Mouse (Mus musculus) myocyte (in vitro differentiated cells): ENCODE measurements at regions not wholly inside any gene's neighbourhood (a gene's known extent, or its start where the extent isn't known, plus 50 kb on each side); places are given as distances from the start of the nearest gene placed in this dataset.

Source experiments
- H3K27me3 ChIP-seq: one replicate; pipeline ENCODE4 v1.6.1; 2011; ENCODE audit not compliant: control insufficient read depth, insufficient read depth, insufficient read length
- H3K36me3 ChIP-seq: one replicate; pipeline ENCODE4 v1.6.1; 2011; ENCODE audit not compliant: control insufficient read depth, insufficient read depth
- H3K4me2 ChIP-seq: one replicate; pipeline ENCODE4 v1.6.1; 2011; ENCODE audit warnings: low read depth, control low read depth
- H3K4me3 ChIP-seq: one replicate; pipeline ENCODE4 v1.5.1; 2011; ENCODE audit warnings: mild to moderate bottlenecking, control low read depth, moderate library complexity
- H3K79me2 ChIP-seq: one replicate; pipeline ENCODE4 v1.6.1; 2011; ENCODE audit not compliant: control insufficient read depth, insufficient read depth
- H3ac ChIP-seq: one replicate; pipeline ENCODE4 v1.6.1; 2011; ENCODE audit not compliant: control insufficient read depth, insufficient read length
- CEBPB ChIP-seq: IDR thresholded peaks from 2 replicates; pipeline ENCODE4 v1.6.1; 2011; ENCODE audit warnings: mild to moderate bottlenecking, moderate library complexity; ENCODE audit not compliant: poor library complexity, insufficient read depth, severe bottlenecking
- E2F4 ChIP-seq: IDR thresholded peaks from one replicate; pipeline ENCODE4 v1.6.1; 2011; ENCODE audit warnings: mild to moderate bottlenecking, control low read depth, moderate library complexity; ENCODE audit not compliant: insufficient read depth
- MAX ChIP-seq: IDR thresholded peaks from one replicate; pipeline ENCODE4 v1.6.1; 2011; ENCODE audit warnings: low read depth, mild to moderate bottlenecking, control low read depth
- MYOD1 ChIP-seq, 3 experiments: IDR thresholded peaks; one replicate each; pipeline ENCODE4 v1.6.1; 2011; ENCODE audit warnings: control low read depth in 2 of 3, low read depth in 2 of 3, mild to moderate bottlenecking in 2 of 3, moderate library complexity in 1 of 3; ENCODE audit not compliant: insufficient read length in 2 of 3, control insufficient read depth in 1 of 3
- MYOG ChIP-seq, 3 experiments: IDR thresholded peaks; one replicate each; pipeline ENCODE4 v1.6.1; 2011; ENCODE audit warnings: control low read depth in 2 of 3, low read depth in 2 of 3, mild to moderate bottlenecking in 2 of 3; ENCODE audit not compliant: insufficient read length in 2 of 3, control insufficient read depth in 1 of 3, insufficient read depth in 1 of 3
- POLR2A ChIP-seq: IDR thresholded peaks from one replicate; pipeline ENCODE4 v1.6.1; 2011; ENCODE audit warnings: low read depth, mild to moderate bottlenecking, control low read depth, moderate library complexity; ENCODE audit not compliant: insufficient read length
- POLR2AphosphoS2 ChIP-seq: IDR thresholded peaks from one replicate; pipeline ENCODE4 v1.6.1; 2011; ENCODE audit warnings: low read depth, control low read depth; ENCODE audit not compliant: insufficient read length
- REST ChIP-seq: IDR thresholded peaks from one replicate; pipeline ENCODE4 v1.6.1; 2011; ENCODE audit warnings: mild to moderate bottlenecking, control low read depth, moderate library complexity; ENCODE audit not compliant: insufficient read depth, insufficient read length
- SRF ChIP-seq: IDR thresholded peaks from one replicate; pipeline ENCODE4 v1.6.1; 2011; ENCODE audit warnings: low read depth; ENCODE audit not compliant: control insufficient read depth, insufficient read length
- TCF12 ChIP-seq: IDR thresholded peaks from one replicate; pipeline ENCODE4 v1.6.1; 2011; ENCODE audit warnings: mild to moderate bottlenecking, control low read depth; ENCODE audit not compliant: poor library complexity, insufficient read depth, severe bottlenecking
- TCF3 ChIP-seq: IDR thresholded peaks from one replicate; pipeline ENCODE4 v1.6.1; 2011; ENCODE audit warnings: low read depth, control low read depth; ENCODE audit not compliant: insufficient read length
- USF1 ChIP-seq: IDR thresholded peaks from one replicate; pipeline ENCODE4 v1.6.1; 2011; ENCODE audit warnings: low read depth, mild to moderate bottlenecking, control low read depth, moderate library complexity

DNA sequence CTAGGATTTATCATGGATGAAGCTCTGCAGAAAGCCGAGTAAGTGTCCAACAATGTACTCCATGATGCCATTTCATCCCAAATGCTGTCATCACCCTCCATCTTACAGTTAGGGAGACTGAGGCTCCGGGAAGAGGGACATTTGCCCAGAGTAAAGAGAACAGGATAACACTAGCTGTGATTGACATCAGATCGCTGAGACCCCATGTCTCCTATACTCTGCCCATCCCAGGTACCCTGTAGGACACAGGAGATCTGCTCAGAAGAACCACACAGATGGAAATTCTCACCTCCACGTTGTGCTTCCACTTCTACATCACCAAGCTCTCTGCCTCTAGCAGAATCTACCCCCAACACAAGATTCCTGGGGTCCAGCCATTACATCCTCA lies 191.1 kb upstream of the Mvb12b start:
- no peak overlapping the region for H3K4me2 ChIP-seq
- TF ChIP-seq TCF3 (no peak), USF1 (no peak), MAX (no peak), MYOD1 (IDR thresholded peaks at IDR 0.05; ENCODE audit: control insufficient read depth in 1 of 3, insufficient read length in 2 of 3, low read depth in 2 of 3) (no peak), CEBPB (no peak), REST (no peak), MYOG (IDR thresholded peaks at IDR 0.05; ENCODE audit: control insufficient read depth in 1 of 3, insufficient read depth in 1 of 3, insufficient read length in 2 of 3, low read depth in 2 of 3) (no peak)
- H3K27me3 ChIP-seq = peaks cover 22% of the 10 kb centered on the region
- H3K36me3 ChIP-seq = no peaks in the 10 kb centered on the region
- no peak overlapping the region for H3ac ChIP-seq
- no peak overlapping the region for H3K4me3 ChIP-seq
- H3K79me2 ChIP-seq = no peaks in the 10 kb centered on the region

DNA sequence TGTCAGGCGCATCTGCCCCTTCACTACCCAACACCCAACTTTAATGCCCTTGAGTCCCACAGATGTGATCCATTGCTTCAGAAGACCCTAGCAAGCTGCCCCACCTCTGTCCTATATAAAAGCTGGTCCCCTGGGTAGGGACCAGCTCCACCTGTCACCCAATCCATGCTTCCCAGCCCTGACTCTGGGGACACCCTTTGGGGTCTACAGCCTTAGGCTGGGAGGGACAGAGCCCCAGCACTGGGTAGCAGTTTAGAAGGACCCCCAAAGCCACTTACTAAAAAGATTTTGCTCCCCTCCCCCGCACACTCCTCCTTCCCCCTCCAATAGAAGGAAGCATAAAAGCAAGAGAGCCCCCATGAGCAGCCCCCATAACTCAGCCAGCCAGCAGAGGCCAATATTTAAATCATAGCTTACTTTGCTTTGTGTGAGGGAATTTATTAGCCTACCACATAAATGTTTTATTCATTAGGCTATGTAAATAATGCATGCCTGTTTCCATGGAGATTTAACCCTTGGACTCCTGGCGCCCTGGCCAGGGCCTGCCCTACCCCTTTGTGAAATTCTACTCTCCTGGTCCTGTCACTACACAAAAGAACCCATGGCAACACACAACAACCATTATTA lies 190.6 kb upstream of the Mvb12b start:
- Histone ChIP-seq H3K27me3 (peaks cover 25% of the 10 kb centered on the region), H3ac (no peak overlapping the region), H3K79me2 (no peaks in the 10 kb centered on the region), H3K4me2 (no peak overlapping the region), H3K36me3 (no peaks in the 10 kb centered on the region), H3K4me3 (no peak overlapping the region)
- no peak for TF ChIP-seq TCF12
- no peak for TF ChIP-seq SRF
- no peak for TF ChIP-seq TCF3
- no peak for TF ChIP-seq REST
- TF ChIP-seq MYOD1 (IDR thresholded peaks at IDR 0.05; ENCODE audit: control insufficient read depth in 1 of 3, insufficient read length in 2 of 3, low read depth in 2 of 3) = no peak
- TF ChIP-seq MAX = no peak
- no peak for TF ChIP-seq CEBPB
- no peak for TF ChIP-seq USF1
- no peak for TF ChIP-seq POLR2A
- no peak for TF ChIP-seq E2F4
- no peak for TF ChIP-seq MYOG (IDR thresholded peaks at IDR 0.05; ENCODE audit: control insufficient read depth in 1 of 3, insufficient read depth in 1 of 3, insufficient read length in 2 of 3, low read depth in 2 of 3)
- TF ChIP-seq POLR2AphosphoS2 = no peak

DNA sequence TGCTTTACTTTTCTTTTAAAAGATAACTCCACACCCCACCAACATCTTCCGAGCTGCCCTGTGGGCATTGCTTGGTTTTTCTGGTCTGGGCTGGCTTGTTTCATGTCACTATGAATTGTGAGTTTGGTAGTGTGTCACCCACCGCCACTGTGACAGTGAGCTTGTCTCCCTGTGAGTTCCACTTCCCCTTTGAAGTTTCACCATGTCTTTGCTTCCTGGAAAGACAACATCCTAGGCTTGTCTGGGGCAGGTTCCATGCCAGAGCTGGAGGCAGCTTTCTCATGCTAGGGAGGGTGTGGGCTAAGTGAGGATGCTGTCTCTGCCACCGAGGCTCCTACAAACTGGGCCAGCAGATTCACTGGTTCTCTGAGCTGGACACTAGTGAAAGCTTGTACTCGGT lies 188.6 kb upstream of the Mvb12b start:
- Histone ChIP-seq H3K36me3 (no peaks in the 10 kb centered on the region), H3K4me2 (no peak overlapping the region), H3ac (no peak overlapping the region), H3K79me2 (no peaks in the 10 kb centered on the region), H3K4me3 (no peak overlapping the region), H3K27me3 (peaks cover 31% of the 10 kb centered on the region)
- no peak for TF ChIP-seq REST
- TF ChIP-seq MAX = no peak
- TF ChIP-seq SRF = no peak
- TF ChIP-seq USF1 = no peak
- no peak for TF ChIP-seq TCF3
- TF ChIP-seq POLR2AphosphoS2 = no peak
- TF ChIP-seq TCF12 = no peak

DNA sequence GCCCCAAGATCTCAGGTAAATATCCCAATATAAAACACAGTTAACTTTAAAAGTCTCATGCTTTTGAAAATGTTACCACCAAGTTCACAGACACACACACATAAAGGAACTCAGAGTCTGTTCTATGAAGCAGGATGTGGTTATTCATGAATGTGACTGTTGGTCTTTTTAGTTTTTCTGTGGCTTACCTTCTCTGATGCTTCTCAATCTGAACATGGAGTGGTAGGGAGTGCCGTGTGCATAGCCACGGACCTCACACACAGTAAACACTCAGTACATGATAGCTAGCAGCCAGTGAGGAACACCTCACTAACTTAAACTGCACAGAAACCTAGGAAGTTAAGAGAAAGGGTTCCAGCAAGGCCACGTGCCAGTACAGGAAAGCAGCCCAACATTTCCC lies 186.3 kb upstream of the Mvb12b start:
- H3K79me2 ChIP-seq = no peaks in the 10 kb centered on the region
- no peak overlapping the region for H3K4me3 ChIP-seq
- H3K4me2 ChIP-seq = no peak overlapping the region
- no peaks in the 10 kb centered on the region for H3K36me3 ChIP-seq
- no peak for TF ChIP-seq MYOD1 (IDR thresholded peaks at IDR 0.05; ENCODE audit: control insufficient read depth in 1 of 3, insufficient read length in 2 of 3, low read depth in 2 of 3)
- peaks cover 23% of the 10 kb centered on the region for H3K27me3 ChIP-seq
- H3ac ChIP-seq = no peak overlapping the region

DNA sequence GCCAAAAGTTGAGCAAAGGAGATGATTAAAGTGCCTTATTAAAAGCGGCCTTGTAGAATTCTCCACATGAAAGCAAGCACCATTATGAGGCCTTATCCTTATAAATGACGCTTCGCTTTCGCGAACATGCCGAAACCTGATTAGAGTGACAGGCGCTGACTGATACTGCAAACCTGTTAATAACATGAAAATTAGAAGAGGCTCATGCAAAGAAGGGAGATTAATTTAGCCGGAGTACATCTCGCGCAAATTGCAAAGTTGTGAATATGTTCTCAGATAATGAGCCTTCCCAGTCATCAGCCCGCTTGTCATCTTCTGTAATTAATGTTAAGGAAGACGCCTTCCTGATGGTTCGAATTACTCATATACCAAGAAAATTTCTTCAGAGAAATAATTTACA lies 177.8 kb upstream of the Mvb12b start:
- Histone ChIP-seq H3K4me3 (no peak overlapping the region), H3K4me2 (no peak overlapping the region), H3K27me3 (no peaks in the 10 kb centered on the region), H3K79me2 (no peaks in the 10 kb centered on the region), H3K36me3 (no peaks in the 10 kb centered on the region), H3ac (no peak overlapping the region)
- TF ChIP-seq SRF (no peak), TCF12 (no peak), MYOD1 (IDR thresholded peaks at IDR 0.05; ENCODE audit: control insufficient read depth in 1 of 3, insufficient read length in 2 of 3, low read depth in 2 of 3) (no peak), USF1 (no peak), REST (no peak), POLR2AphosphoS2 (no peak), MAX (no peak), MYOG (IDR thresholded peaks at IDR 0.05; ENCODE audit: control insufficient read depth in 1 of 3, insufficient read depth in 1 of 3, insufficient read length in 2 of 3, low read depth in 2 of 3) (no peak), POLR2A (no peak)

DNA sequence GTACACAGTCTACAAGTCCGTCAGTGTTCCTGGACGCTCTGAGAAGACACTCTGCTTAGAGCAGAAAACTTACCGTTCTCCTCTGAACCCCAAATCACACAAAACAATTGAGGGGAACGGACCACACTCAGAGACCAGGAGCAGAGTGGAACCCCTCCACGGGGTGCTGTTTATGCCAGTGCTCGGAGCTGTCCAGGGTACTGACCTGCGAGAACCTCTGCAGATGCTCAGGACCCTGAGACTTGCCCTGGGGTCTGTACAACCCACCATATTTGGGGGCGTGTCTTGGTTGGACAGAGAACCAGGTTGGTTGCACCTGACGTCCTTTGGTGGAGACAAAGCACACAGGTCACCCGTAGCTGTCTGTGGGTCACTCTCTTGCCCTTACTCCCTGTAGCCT lies 177.3 kb upstream of the Mvb12b start:
- TF ChIP-seq REST (peak; percentile 79), TCF3 (no peak)
- no peak overlapping the region for H3K4me3 ChIP-seq
- no peaks in the 10 kb centered on the region for H3K36me3 ChIP-seq
- peaks cover 3% of the 10 kb centered on the region for H3K27me3 ChIP-seq
- H3K4me2 ChIP-seq = no peak overlapping the region
- no peak overlapping the region for H3ac ChIP-seq
- no peaks in the 10 kb centered on the region for H3K79me2 ChIP-seq
